Mouse (Mus musculus): ENCODE measurements around the gene Dnajc15.
A peak's percentile ranks its signal among the peaks of the same experiment; 100 is the strongest.
"Not testable (repeated sequence)": the region's sequence is repeated elsewhere in the genome, so short reads cannot be mapped to it uniquely, and the experiment has no call there.

Dnajc15 gene

DNA sequence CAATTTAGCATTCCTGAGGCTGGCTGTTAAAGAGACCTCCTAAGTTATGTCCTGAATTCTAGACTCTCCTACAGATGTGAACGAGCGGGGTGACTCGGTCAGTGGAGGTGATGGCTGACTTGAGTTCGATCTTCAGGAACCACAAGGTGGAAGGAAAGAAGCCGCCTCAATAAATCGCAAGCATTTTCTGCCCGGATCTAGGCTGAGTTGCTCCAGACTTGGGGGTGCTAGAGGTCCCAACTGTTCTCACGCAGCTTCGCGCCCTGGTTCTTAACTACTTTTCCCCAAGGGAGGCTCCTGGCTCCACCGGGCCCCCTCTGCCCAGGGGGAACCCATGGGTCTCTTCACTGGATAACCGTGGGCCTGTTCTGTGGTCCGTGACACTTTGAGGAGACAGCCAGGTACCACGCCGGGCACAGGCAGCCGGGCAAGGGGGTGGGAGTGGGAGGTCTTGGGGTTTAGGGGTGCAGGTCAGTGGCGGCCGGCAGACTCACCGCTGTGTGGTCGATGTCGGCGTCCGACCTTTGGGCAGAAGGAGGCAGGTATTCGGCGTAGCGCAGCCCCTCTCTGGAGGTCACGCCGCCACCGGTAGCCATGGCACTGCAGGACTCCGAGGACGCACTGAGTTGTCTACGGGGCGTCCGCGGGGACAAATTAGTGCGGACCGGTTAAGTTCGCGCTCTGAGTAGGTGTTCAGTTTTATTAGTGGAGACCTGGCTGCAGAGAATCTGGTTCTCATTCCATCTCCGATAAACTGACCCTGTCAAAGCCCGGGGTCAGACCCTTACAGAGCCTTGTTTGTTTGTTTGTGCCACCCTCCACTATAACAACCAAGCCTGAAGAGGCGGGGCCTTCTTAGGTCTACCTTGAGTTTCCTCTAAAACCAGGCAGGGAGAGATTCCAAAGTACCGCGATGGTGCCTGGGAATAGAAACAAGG lies at the start of gene Dnajc15:
TSS of gene Dnajc15 (minus strand) at position 822 of the 938 bp plus-strand sequence.
- peak; percentile 38 to 85 for DNase-seq (ENCODE audit: low spot score in 2 of 2)

GRCm38 (mm10) chr14:77923076-77923865 lies 48.3 kb upstream of the Dnajc15 start:
- no peak for DNase-seq (ENCODE audit: low spot score in 2 of 2)

DNA sequence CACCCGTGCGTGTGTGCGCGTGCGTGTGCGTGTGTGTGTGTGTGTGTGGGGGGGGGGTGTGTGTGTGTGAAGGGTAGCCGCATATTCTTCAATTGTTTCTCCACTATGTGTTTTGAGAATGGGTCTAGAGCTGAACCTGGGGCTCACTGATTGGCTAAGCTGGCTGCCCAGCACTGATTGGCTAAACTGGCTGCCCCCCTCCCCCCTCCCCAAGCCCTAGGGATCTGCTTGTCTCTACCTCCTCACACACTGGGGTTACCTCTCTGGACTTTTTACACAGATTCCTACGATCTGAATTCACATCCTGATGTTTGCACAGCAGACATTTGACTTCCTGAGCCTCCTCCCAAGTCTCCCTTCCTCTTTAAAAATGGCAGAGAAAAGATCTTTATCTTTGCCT lies 46.7 kb upstream of the Dnajc15 start:
- no peak for DNase-seq (ENCODE audit: low spot score in 2 of 2)

DNA sequence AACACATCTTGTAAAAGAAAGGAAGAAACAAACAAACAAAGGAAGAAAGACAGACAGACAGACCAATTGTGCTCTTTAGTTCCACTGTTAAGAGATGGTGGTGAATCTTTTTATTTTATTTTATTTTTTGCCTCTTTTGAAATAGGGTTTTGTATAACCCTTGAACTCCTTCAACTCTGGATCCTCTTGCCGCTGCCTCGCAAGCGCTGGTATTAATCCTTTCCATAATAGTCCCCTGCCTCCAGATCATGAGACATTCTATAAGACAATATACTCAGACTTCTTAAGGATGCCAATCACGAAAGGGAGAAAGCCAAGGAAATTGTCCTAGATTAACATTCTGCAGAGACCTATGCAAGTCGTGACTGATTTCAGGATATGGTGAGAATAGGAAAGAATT lies 40.9 kb upstream of the Dnajc15 start:
- no peak for DNase-seq (ENCODE audit: low spot score in 2 of 2)

GRCm38 (mm10) chr14:77906586-77906985 lies 31.7 kb upstream of the Dnajc15 start:
- DNase-seq (ENCODE audit: low spot score in 2 of 2) = no peak

- DNase-seq (ENCODE audit: low spot score in 2 of 2) = no peak
These were observed 30.5 kb upstream of the Dnajc15 start for GRCm38 (mm10) chr14:77905466-77905865.

- no peak for DNase-seq (ENCODE audit: low spot score in 2 of 2)
These were observed 29.3 kb upstream of the Dnajc15 start, which contains the start of gene Epsti1 for GRCm38 (mm10) chr14:77904171-77904762. Gene Epsti1 (plus strand): TSS chr14:77904239.

GRCm38 (mm10) chr14:77902541-77902940 lies 27.6 kb upstream of the Dnajc15 start:
- no peak for DNase-seq (ENCODE audit: low spot score in 2 of 2)

- DNase-seq (ENCODE audit: low spot score in 2 of 2) = no peak
These were observed 21.0 kb upstream of the Dnajc15 start for GRCm38 (mm10) chr14:77895951-77896350.

GRCm38 (mm10) chr14:77889911-77890310 lies 15.0 kb upstream of the Dnajc15 start:
- no peak for DNase-seq (ENCODE audit: low spot score in 2 of 2)

DNA sequence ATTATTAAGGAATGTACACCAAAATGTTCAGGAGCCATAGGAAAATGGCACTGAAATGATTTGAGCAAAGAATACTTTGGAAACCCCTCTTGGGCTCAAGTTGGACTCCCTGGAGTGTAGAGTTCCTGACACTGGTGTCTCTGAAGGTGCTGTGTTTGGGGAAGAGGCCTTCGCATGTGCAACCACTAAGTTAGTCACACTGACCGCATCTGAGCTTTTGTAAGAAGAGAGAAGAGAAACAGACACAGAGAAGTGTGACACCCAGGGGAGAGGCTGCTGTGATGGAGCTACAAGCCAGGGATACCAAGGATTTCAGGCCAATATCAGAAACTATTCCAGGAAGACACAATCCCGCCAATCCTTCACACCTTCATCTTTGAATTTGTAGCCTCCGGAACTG lies 12.0 kb upstream of the Dnajc15 start:
- no peak for DNase-seq (ENCODE audit: low spot score in 2 of 2)

DNA sequence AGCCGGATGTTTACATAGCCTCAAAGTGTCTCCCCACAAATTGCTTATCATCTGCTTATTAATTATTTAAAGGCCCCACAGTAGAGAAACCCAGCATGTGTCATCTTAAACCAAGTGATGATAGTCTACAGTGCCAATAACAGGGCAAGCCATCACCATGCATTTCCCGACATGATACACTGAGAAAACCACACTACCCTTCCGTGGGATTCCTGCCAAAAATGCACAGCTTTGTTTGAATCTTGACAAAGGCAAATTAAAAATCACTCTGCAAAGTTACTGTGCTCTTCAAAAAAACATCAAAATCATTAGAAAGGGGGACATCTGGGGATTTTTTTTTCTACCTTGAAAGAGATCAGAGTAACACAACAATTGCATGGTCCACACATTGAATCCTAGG lies 11.5 kb upstream of the Dnajc15 start:
- no peak for DNase-seq (ENCODE audit: low spot score in 2 of 2)

GRCm38 (mm10) chr14:77882669-77883068 lies 7.7 kb upstream of the Dnajc15 start:
- no peak for DNase-seq (ENCODE audit: low spot score in 2 of 2)

DNA sequence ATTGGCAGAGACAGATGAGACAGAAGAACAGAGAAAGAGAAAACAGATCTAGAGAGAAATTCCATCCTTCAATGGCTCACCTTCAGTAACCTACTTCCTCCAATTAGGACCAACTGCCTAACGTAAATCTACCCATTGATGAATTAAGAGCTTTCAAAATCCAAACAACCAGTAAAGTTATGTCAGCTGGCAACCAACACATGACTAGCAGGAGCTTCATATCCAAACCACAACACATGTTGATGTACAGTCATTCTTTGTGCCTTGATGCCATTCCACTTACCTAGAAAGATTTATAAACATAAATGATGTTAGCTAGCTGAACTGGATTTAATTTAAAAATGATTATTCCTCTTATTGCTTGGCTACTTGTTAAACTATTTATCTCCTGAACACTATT lies 7.1 kb upstream of the Dnajc15 start:
- DNase-seq (ENCODE audit: low spot score in 2 of 2) = no peak

GRCm38 (mm10) chr14:77877876-77878275 lies 3.0 kb upstream of the Dnajc15 start:
- not testable (repeated sequence) for DNase-seq (ENCODE audit: low spot score in 2 of 2)

GRCm38 (mm10) chr14:77876199-77876598 lies 1.3 kb upstream of the Dnajc15 start:
- DNase-seq (ENCODE audit: low spot score in 2 of 2) = no peak

DNA sequence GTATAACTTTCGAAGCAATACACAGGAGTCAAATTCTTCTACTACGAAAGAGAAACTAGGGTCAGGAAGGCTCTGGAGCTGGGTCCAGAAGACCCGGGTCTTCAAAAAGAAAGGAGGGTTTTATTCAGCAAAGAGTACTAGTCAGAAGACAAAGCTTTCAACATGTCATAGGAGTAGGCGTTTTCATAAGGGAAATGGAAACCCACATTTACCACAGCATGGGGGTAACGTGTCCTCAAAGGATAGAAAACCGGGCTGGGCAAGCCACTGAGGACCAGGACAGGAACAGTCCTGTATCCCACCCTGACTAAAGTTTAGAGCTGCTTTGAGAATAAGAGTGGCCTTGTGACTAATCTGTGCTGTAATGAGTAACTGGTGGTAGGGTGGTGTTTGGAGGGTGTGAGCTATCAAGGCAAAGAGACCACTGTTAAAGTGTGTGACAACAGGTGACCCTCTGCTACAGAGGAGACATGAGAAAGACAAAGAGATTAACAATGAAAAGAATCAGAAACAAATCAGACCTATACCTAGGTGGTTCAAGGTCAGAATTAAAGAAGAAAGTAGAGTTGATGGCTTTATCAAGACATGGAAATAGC lies 3.4 kb downstream of the Dnajc15 start:
- DNase-seq (ENCODE audit: low spot score in 2 of 2) = no peak

DNA sequence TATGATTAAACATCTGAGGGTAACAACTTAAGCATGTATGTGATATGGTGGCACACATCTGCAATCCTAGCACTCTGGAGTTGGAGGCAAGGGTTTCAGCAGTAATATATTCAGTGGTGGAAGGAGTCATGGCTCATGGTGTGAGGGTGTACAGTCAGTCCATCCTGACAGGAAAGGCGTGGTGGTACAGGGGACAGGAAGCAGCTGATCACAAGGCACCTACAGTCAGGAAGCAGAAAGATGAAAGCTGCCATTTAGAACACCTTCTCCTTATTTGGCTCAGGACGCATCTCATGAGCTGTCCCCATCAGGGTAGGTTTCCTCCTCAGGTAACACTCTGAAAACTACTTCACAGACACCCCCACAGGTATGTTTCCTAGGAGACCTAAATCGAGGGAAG lies 4.0 kb downstream of the Dnajc15 start:
- no peak for DNase-seq (ENCODE audit: low spot score in 2 of 2)

DNA sequence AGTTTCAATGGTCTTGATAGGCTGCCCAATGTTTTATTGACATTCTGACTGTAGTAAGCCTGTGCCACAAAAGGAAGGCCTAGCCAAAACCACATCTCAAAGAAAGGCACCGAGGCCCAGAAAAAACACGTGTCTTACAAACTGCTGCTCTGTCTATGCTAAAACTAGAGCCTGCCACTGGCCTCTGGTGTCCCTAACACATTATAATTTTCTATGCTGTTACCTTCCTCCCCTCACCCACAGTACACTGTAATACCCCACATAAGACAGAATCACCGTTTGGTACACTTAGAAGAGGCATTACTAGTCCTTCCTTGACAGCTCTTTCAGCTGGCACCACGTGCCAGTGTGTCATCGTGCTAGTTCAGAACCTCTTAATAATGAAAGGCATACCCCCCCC lies 7.3 kb downstream of the Dnajc15 start:
- DNase-seq (ENCODE audit: low spot score in 2 of 2) = no peak

DNA sequence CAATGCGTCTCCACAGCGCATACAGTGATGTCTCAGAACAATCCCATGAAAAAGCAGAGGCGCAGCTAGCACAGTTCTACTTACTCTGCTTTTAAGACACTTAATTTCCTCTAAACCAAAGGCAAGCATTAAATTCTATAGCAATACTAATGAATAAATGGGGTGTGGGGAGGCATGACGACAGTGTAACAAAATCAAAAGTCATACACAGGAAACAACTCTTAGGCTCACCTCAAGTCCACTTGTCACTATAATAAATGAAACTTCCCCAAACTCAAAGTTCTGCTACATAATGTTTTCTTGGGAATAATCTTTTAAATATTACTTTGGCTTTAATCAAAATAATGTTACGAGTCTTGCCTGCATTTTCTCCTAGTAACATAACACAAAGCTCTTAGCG lies 10.4 kb downstream of the Dnajc15 start:
- DNase-seq (ENCODE audit: low spot score in 2 of 2) = no peak

DNA sequence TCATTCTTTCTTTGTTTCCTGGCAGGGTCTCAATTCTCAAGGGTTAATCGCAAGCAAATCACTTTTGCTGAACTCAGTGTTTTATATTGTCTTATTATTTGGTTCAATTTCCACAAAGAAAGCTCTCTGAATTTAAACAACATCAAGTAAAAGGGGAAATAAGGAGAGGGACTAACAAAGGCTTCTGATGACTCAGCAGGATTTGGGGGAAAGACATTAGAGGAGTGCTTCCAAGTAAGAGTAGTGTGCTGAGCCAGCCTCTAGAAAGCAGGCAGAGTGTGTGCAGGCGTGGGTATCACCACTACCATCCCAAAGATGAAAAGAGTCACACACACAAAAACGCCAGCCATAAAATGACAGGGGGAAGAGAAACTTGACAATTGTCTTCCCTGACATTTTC lies 10.9 kb downstream of the Dnajc15 start:
- no peak for DNase-seq (ENCODE audit: low spot score in 2 of 2)

Data from left cerebral cortex, adult 9 months (tissue).